Mouse (Mus musculus): Measurements from ENCODE around the gene Gxylt1. TPM values are rescaled to one million over a fixed set of nuclear protein-coding genes. Genes with fewer than 3 reads are reported as not detected.

Gxylt1 gene
- polyA plus RNA-seq, 1 experiment from 2014 or later: 18.0 TPM

DNA sequence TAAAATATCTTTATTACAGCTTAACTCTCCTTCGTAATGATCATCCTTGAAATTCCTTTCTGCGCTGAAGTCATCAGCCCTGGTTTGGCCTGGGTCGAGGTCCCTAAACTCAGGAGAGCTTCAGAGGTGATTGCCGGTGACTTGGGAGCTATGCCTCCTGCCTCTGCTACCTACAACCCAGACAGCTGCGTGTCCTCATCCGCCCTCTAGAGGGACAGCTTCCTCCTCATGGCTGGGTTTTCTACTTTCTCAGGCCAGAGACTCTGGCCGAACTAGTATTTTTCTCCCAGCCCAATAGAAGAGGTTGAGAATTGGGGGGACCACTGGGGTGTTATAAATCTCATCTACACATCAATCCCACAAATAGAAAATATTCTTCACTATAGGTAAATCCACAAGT lies 52.5 kb downstream of the Gxylt1 start:
- no peak overlapping the region for H3K4me3 ChIP-seq
- no peak overlapping the region for H3K4me2 ChIP-seq (replicated peaks)
- H3K9ac ChIP-seq: no peak overlapping the region
- no peak overlapping the region for H3K27ac ChIP-seq
- no peaks in the 10 kb centered on the region for H3K27me3 ChIP-seq
- 57% methylated on average over 7 of the region's 7 CpGs for WGBS
- 0 out of 2 replicates have a peak, but pooled peaks cover 7% of the 10 kb centered on the region for H3K4me1 ChIP-seq
- 0 out of 2 replicates have a peak, but pooled peaks cover 4% of the 10 kb centered on the region for H3K9me3 ChIP-seq
- no peak for ATAC-seq (ENCODE audit: low FRiP score, low read depth)
- no peaks in the 10 kb centered on the region for H3K36me3 ChIP-seq

DNA sequence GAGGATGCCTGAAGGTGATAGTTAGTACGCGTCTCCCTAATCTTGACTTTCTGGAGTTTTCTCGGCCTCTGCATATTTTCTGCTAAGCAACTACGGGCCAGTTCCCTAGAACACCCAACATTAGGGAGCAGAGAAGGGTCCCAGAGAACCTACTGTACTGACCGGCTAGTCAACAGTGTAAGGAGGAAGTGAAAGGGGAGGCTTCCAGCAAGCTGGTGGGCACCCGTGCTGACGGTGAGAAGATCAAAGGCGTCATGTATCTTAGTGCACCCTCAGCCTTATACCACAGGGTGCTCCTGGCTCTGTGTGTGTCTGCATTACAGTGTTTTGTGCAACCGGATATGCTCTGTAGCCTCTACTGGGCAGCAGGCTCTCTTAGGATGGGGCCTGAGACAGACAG lies 62.4 kb downstream of the Gxylt1 start:
- H3K27ac ChIP-seq: no peak overlapping the region
- H3K27me3 ChIP-seq: 0 out of 2 replicates have a peak, but pooled peaks cover 5% of the 10 kb centered on the region
- ATAC-seq (ENCODE audit: low FRiP score, low read depth): no peak
- no peaks in the 10 kb centered on the region for H3K36me3 ChIP-seq
- WGBS: 94% methylated on average over 9 of the region's 9 CpGs
- no peak overlapping the region for H3K9ac ChIP-seq
- H3K9me3 ChIP-seq: no peaks in the 10 kb centered on the region
- no peak overlapping the region for H3K4me2 ChIP-seq (replicated peaks)
- H3K4me1 ChIP-seq: no peaks in the 10 kb centered on the region
- no peak overlapping the region for H3K4me3 ChIP-seq

GRCm38 (mm10) chr15:93204861-93205260 lies 70.1 kb downstream of the Gxylt1 start:
- no peak overlapping the region for H3K9ac ChIP-seq
- no peak overlapping the region for H3K4me2 ChIP-seq (replicated peaks)
- no peak overlapping the region for H3K4me3 ChIP-seq
- 90% methylated on average over 1 of the region's 1 CpGs for WGBS
- no peak for ATAC-seq (ENCODE audit: low FRiP score, low read depth)
- H3K27ac ChIP-seq: no peak overlapping the region
- no peaks in the 10 kb centered on the region for H3K27me3 ChIP-seq
- no peaks in the 10 kb centered on the region for H3K36me3 ChIP-seq
- no peaks in the 10 kb centered on the region for H3K4me1 ChIP-seq
- no peaks in the 10 kb centered on the region for H3K9me3 ChIP-seq

DNA sequence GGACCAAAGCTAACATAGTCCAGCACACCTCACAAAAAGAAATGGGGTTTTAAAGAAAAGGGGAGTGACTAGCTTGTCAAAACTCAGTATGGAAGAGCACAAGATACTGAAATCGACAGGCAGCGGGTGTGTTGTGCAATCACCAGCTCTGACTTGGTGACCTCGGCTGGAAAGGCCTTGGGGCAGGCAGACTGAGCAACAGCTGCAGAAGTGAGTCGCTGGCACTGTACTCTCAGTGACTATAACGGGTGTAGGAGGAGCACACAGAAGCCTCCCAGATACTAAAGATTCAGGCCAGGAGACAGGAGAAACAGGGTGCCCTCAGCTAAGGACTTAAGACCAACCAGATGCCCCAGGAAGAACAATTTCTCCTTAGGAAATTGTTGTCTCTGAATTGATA lies 73.0 kb downstream of the Gxylt1 start:
- no peak overlapping the region for H3K9ac ChIP-seq
- no peak overlapping the region for H3K27ac ChIP-seq
- H3K9me3 ChIP-seq: no peaks in the 10 kb centered on the region
- no peak overlapping the region for H3K4me3 ChIP-seq
- H3K4me1 ChIP-seq: no peaks in the 10 kb centered on the region
- H3K27me3 ChIP-seq: no peaks in the 10 kb centered on the region
- ATAC-seq (ENCODE audit: low FRiP score, low read depth): no peak
- WGBS: 71% methylated on average over 5 of the region's 5 CpGs
- H3K4me2 ChIP-seq (replicated peaks): no peak overlapping the region
- no peaks in the 10 kb centered on the region for H3K36me3 ChIP-seq

DNA sequence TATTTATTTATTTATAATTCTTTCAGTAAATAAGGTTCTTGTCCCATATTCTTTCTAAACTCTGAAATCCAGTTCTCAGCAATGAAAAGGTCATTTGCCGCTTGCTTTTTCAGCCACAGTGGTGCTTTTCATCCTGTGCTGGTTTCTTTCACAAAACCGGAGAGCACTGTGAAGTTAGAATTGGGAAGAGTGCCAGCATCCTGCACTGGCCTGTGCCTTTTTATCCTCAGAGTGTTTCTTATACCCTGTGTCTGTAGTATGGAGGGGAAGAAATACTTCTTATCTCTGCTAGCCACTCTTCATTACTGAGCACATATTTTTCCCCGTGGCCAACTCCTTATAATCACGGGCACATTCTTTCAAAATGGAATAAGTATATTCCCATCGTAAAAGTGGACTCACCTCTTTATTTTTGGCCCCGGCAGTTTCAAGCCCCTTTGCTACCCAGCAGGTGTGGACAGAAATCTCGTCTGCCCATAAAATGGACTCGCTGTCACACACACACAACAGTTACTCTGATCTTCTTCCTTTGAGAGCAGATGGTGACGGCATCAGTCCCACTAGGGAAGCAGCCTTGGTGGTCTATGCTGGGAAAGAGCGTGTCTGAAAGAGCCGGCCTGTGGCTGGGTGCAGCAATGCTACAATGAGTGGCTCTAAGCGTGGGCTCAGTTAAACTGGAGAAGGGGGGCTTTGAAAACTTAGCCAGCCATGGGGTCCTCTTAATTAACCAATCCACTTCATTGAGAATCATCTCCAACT lies 83.4 kb downstream of the Gxylt1 start:
- Histone ChIP-seq H3K9me3 (peaks cover 8% of the 10 kb centered on the region; the same call in 1 of the 2 replicates), H3K4me2 (replicated peaks) (no peak overlapping the region), H3K27me3 (no peaks in the 10 kb centered on the region), H3K9ac (no peak overlapping the region), H3K4me1 (peaks cover 6% of the 10 kb centered on the region; the same call in 1 of the 2 replicates), H3K36me3 (no peaks in the 10 kb centered on the region), H3K27ac (no peak overlapping the region), H3K4me3 (no peak overlapping the region)
- no peak for ATAC-seq (ENCODE audit: low FRiP score, low read depth)
- 57% methylated on average over 12 of the region's 12 CpGs for WGBS

Other genes starting within 250 kb of the Gxylt1 start
- 66.4 and 66.7 TPM in 2 replicates for gene Yaf2, start 61.8 kb upstream of the Gxylt1 start, polyA plus RNA-seq (2015; fragmentation: Nextera tagmentation; extraction: Ambion mirVana)
- 149 and 162 TPM in 2 replicates for gene Zcrb1, start 123.2 kb upstream of the Gxylt1 start, polyA plus RNA-seq (2015; fragmentation: Nextera tagmentation; extraction: Ambion mirVana)
- gene Pphln1, start 123.2 kb upstream of the Gxylt1 start, polyA plus RNA-seq (2015; fragmentation: Nextera tagmentation; extraction: Ambion mirVana): 57.1 and 62.8 TPM in 2 replicates